Mouse (Mus musculus): ENCODE data around the gene Acot1. TPM values are rescaled to one million over a fixed set of nuclear protein-coding genes. Genes with fewer than 3 reads are reported as not detected.
"Not testable (repeated sequence)": the region's sequence is repeated elsewhere in the genome, so short reads cannot be mapped to it uniquely, and the experiment has no call there.

Acot1 gene
- total RNA-seq, 2 experiments from 2014 or later: 27.0 to 28.3 TPM

GRCm38 (mm10) chr12:84030659-84031332 is 21.5 kb downstream of the Acot1 start:
- no peak overlapping the region for H3K27ac ChIP-seq
- no peak overlapping the region for H3K4me3 ChIP-seq
- TF ChIP-seq CTCF (conservative IDR thresholded peaks at IDR 0.05): peak; percentile 94
- DNase-seq (ENCODE audit: low spot score in 2 of 2): peak; percentile 83 to 88

- Histone ChIP-seq H3K4me3 (no peak overlapping the region), H3K27ac (no peak overlapping the region)
- no peak for DNase-seq (ENCODE audit: low spot score in 2 of 2)
- no peak for TF ChIP-seq CTCF (conservative IDR thresholded peaks at IDR 0.05)
Observed at GRCm38 (mm10) chr12:84032854-84033253, 23.6 kb downstream of the Acot1 start.

GRCm38 (mm10) chr12:84033302-84033701 is 24.0 kb downstream of the Acot1 start:
- DNase-seq (ENCODE audit: low spot score in 2 of 2); H3K4me3 ChIP-seq; H3K27ac ChIP-seq: not testable (repeated sequence)

- no peak for DNase-seq (ENCODE audit: low spot score in 2 of 2)
- TF ChIP-seq CTCF (conservative IDR thresholded peaks at IDR 0.05): no peak
- Histone ChIP-seq H3K27ac (no peak overlapping the region), H3K4me3 (no peak overlapping the region)
Observed at GRCm38 (mm10) chr12:84034108-84034507, 24.8 kb downstream of the Acot1 start.

GRCm38 (mm10) chr12:84038241-84038640 is 29.0 kb downstream of the Acot1 start, which contains the start of gene Acot4:
Gene Acot4 (plus strand): TSS chr12:84038379.
- not testable (repeated sequence) for DNase-seq (ENCODE audit: low spot score in 2 of 2)
- H3K27ac ChIP-seq: peak within 1 kb of the TSS; percentile 81
- H3K4me3 ChIP-seq: peak within 1 kb of the TSS; percentile 63

- Histone ChIP-seq H3K4me3 (peak within 1 kb of the TSS; percentile 63), H3K27ac (peak within 1 kb of the TSS; percentile 81)
- peak in 1 of 2 experiments; percentile 15 for DNase-seq (ENCODE audit: low spot score in 2 of 2)
Observed at GRCm38 (mm10) chr12:84038691-84039111, 29.4 kb downstream of the Acot1 start, which contains the start of gene Gm49366. Gene Gm49366 (plus strand): TSS chr12:84038935.

GRCm38 (mm10) chr12:84042248-84042647 is 33.0 kb downstream of the Acot1 start:
- no peak for DNase-seq (ENCODE audit: low spot score in 2 of 2)
- Histone ChIP-seq H3K4me3 (no peak overlapping the region), H3K27ac (no peak overlapping the region)
- TF ChIP-seq CTCF (conservative IDR thresholded peaks at IDR 0.05): no peak

- Histone ChIP-seq H3K27ac (no peak overlapping the region), H3K4me3 (no peak overlapping the region)
- no peak for TF ChIP-seq CTCF (conservative IDR thresholded peaks at IDR 0.05)
- no peak for DNase-seq (ENCODE audit: low spot score in 2 of 2)
Observed at GRCm38 (mm10) chr12:84044045-84044444, 34.8 kb downstream of the Acot1 start.

- no peak overlapping the region for H3K4me3 ChIP-seq
- no peak overlapping the region for H3K27ac ChIP-seq
- DNase-seq (ENCODE audit: low spot score in 2 of 2): no peak
- no peak for TF ChIP-seq CTCF (conservative IDR thresholded peaks at IDR 0.05)
Observed at GRCm38 (mm10) chr12:84046906-84047305, 37.6 kb downstream of the Acot1 start.

- DNase-seq (ENCODE audit: low spot score in 2 of 2); H3K4me3 ChIP-seq; H3K27ac ChIP-seq: not testable (repeated sequence)
Observed at GRCm38 (mm10) chr12:84050744-84051143, 41.5 kb downstream of the Acot1 start.

- no peak for TF ChIP-seq CTCF (conservative IDR thresholded peaks at IDR 0.05)
- no peak for DNase-seq (ENCODE audit: low spot score in 2 of 2)
- no peak within 1 kb of the TSS for H3K27ac ChIP-seq
- H3K4me3 ChIP-seq: peak within 1 kb of the TSS; percentile 58
Observed at GRCm38 (mm10) chr12:84051937-84052474, 42.7 kb downstream of the Acot1 start, which contains the start of gene Acot3. Gene Acot3 (plus strand): TSS chr12:84052144.

- no peak for DNase-seq (ENCODE audit: low spot score in 2 of 2)
- no peak for TF ChIP-seq CTCF (conservative IDR thresholded peaks at IDR 0.05)
- Histone ChIP-seq H3K4me3 (peak overlapping the region; percentile 58; the same call in 1 of the 2 replicates), H3K27ac (no peak overlapping the region)
Observed at GRCm38 (mm10) chr12:84052609-84053008, 43.3 kb downstream of the Acot1 start.

- no peak for DNase-seq (ENCODE audit: low spot score in 2 of 2)
- TF ChIP-seq CTCF (conservative IDR thresholded peaks at IDR 0.05): no peak
- H3K27ac ChIP-seq: peak overlapping the region; percentile 40; the same call in 1 of the 2 replicates
- H3K4me3 ChIP-seq: peak overlapping the region; percentile 58
Observed at GRCm38 (mm10) chr12:84053173-84053572, 43.9 kb downstream of the Acot1 start.

All from layer of hippocampus, adult 2 months (tissue).